Mouse (Mus musculus): Measurements from ENCODE around the gene Saa4.
"Not testable (repeated sequence)": the region's sequence is repeated elsewhere in the genome, so short reads cannot be mapped to it uniquely, and the experiment has no call there.

Saa4 gene

GRCm38 (mm10) chr7:46732458-46732857 is at the start of gene Saa4:
TSS of gene Saa4 (minus strand) at chr7:46732603.
- no peak for DNase-seq (ENCODE audit: low spot score)

- DNase-seq (ENCODE audit: low spot score) = peak; percentile 83
Observed at GRCm38 (mm10) chr7:46770706-46771105, 38.3 kb upstream of the Saa4 start.

- no peak for DNase-seq (ENCODE audit: low spot score)
Observed at GRCm38 (mm10) chr7:46768451-46768850, 36.0 kb upstream of the Saa4 start.

GRCm38 (mm10) chr7:46767371-46767770 is 35.0 kb upstream of the Saa4 start:
- DNase-seq (ENCODE audit: low spot score) = no peak

- no peak for DNase-seq (ENCODE audit: low spot score)
Observed at GRCm38 (mm10) chr7:46764672-46765071, 32.3 kb upstream of the Saa4 start.

- no peak for DNase-seq (ENCODE audit: low spot score)
Observed at GRCm38 (mm10) chr7:46762601-46763000, 30.2 kb upstream of the Saa4 start.

GRCm38 (mm10) chr7:46761049-46761795 is 28.8 kb upstream of the Saa4 start:
- DNase-seq (ENCODE audit: low spot score) = no peak

GRCm38 (mm10) chr7:46751490-46751889 is 19.1 kb upstream of the Saa4 start, which contains the start of gene Saa2:
TSS of gene Saa2 (plus strand) at chr7:46751790.
- DNase-seq (ENCODE audit: low spot score) = no peak

GRCm38 (mm10) chr7:46748459-46748858 is 16.1 kb upstream of the Saa4 start:
- DNase-seq (ENCODE audit: low spot score) = no peak

GRCm38 (mm10) chr7:46746381-46746780 is 14.0 kb upstream of the Saa4 start:
- no peak for DNase-seq (ENCODE audit: low spot score)

GRCm38 (mm10) chr7:46745816-46746215 is 13.4 kb upstream of the Saa4 start:
- DNase-seq (ENCODE audit: low spot score) = no peak

- DNase-seq (ENCODE audit: low spot score) = not testable (repeated sequence)
Observed at GRCm38 (mm10) chr7:46742880-46743279, 10.5 kb upstream of the Saa4 start, which contains the start of gene Saa1. TSS of gene Saa1 (minus strand) at chr7:46742980.

- not testable (repeated sequence) for DNase-seq (ENCODE audit: low spot score)
Observed at GRCm38 (mm10) chr7:46740041-46740440, 7.6 kb upstream of the Saa4 start.

GRCm38 (mm10) chr7:46738561-46739460 is 6.4 kb upstream of the Saa4 start:
- no peak for DNase-seq (ENCODE audit: low spot score)

GRCm38 (mm10) chr7:46734983-46735382 is 2.6 kb upstream of the Saa4 start:
- DNase-seq (ENCODE audit: low spot score) = no peak

GRCm38 (mm10) chr7:46727584-46727983 is 4.8 kb downstream of the Saa4 start:
- DNase-seq (ENCODE audit: low spot score) = no peak

GRCm38 (mm10) chr7:46724396-46724795 is 8.0 kb downstream of the Saa4 start:
- DNase-seq (ENCODE audit: low spot score) = no peak

GRCm38 (mm10) chr7:46723849-46724248 is 8.6 kb downstream of the Saa4 start:
- no peak for DNase-seq (ENCODE audit: low spot score)

- no peak for DNase-seq (ENCODE audit: low spot score)
Observed at GRCm38 (mm10) chr7:46723354-46723753, 9.0 kb downstream of the Saa4 start.

- no peak for DNase-seq (ENCODE audit: low spot score)
Observed at GRCm38 (mm10) chr7:46720460-46720859, 11.9 kb downstream of the Saa4 start.

- no peak for DNase-seq (ENCODE audit: low spot score)
Observed at GRCm38 (mm10) chr7:46719526-46719925, 12.9 kb downstream of the Saa4 start.

GRCm38 (mm10) chr7:46718591-46719270 is 13.7 kb downstream of the Saa4 start:
- no peak for DNase-seq (ENCODE audit: low spot score)

Data from embryo, embryonic 10 days (tissue).